8 mouse cellular contexts compared by ENCODE assay signal in the genomic region with DNA sequence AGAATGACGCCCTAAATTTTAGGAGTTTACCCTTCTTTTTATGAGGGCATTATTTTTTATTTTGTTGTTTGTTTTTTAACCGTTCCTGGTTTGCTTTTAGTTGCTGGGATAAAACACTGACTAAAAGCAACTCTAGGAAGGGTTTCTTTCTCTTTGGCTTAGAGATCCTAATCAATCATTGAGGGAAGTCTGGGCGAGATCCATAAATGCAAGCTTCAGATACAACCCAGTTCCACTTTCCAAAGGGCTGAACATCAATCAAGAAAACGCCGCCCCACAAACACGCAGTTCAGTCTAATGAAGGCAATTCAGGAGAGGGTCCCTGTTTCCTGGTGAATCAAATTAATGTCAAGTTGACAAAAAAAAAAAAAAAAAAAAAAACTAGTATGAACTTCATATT. TPM values are rescaled to one million over a fixed set of nuclear protein-coding genes. Genes with fewer than 3 reads are reported as not detected.
A peak's percentile ranks its signal among the peaks of the same experiment; 100 is the strongest.
DNase-seq lines count a peak whose midpoint lies in the region; ATAC-seq and TF ChIP-seq lines count a peak whose summit lies in the region.

No protein-coding gene starts in this region.

- H3K9ac ChIP-seq in ES-E14 (ENCODE audit: insufficient read depth, low read depth, low read length, poor library complexity, severe bottlenecking): no peak overlapping the region
- H3K9ac ChIP-seq in forebrain, embryonic 16.5 days (replicated peaks; ENCODE audit: low read depth, low read length): no peak overlapping the region
- peak overlapping the region; percentile 91; the same call in 1 of the 2 replicates for H3K9ac ChIP-seq in liver, postnatal 0 days (replicated peaks)

- ATAC-seq in forebrain, embryonic 16.5 days: no peak
- ATAC-seq in liver, postnatal 0 days: no peak
- no peak for ATAC-seq in frontal cortex, adult (ENCODE audit: low TSS enrichment)

- no peak for TF ChIP-seq EP300 in liver, postnatal 0 days (IDR thresholded peaks at IDR 0.05; ENCODE audit: low read depth)

- no peaks in the 10 kb centered on the region for H3K27me3 ChIP-seq in heart, embryonic 10.5 days (ENCODE audit: insufficient read depth, poor library complexity, severe bottlenecking)
- H3K27me3 ChIP-seq in forebrain, embryonic 16.5 days (replicated peaks; ENCODE audit: control insufficient read depth, insufficient read depth, low read length): no peaks in the 10 kb centered on the region
- no peaks in the 10 kb centered on the region for H3K27me3 ChIP-seq in liver, postnatal 0 days (ENCODE audit: insufficient read depth, low read length)
- no peaks in the 10 kb centered on the region for H3K27me3 ChIP-seq in cerebellum, adult 2 months (ENCODE audit: control insufficient read depth, insufficient read depth, low read length)

- no peak for DNase-seq in heart, embryonic 10.5 days (ENCODE audit: low spot score)
- no peak for DNase-seq in heart, adult 11 months
- no peak for DNase-seq in ES-E14 (ENCODE audit: low read depth, low spot score)
- no peak for DNase-seq in liver, postnatal 0 days
- no peak for DNase-seq in cerebellum, adult 2 months
- no peak for DNase-seq in gastrocnemius, adult 18-20 months (ENCODE audit: low spot score)

- no peak overlapping the region for H3K27ac ChIP-seq in heart, embryonic 10.5 days
- no peak overlapping the region for H3K27ac ChIP-seq in ES-E14 (ENCODE audit: insufficient read depth, low read depth, low read length, poor library complexity, severe bottlenecking)
- no peak overlapping the region for H3K27ac ChIP-seq in forebrain, embryonic 16.5 days (ENCODE audit: low read length)
- H3K27ac ChIP-seq in liver, postnatal 0 days (ENCODE audit: low read depth): no peak overlapping the region
- no peak overlapping the region for H3K27ac ChIP-seq in cerebellum, adult 2 months (ENCODE audit: insufficient read depth, low read length)

- peak overlapping the region; percentile 72 for H3K4me3 ChIP-seq in heart, embryonic 10.5 days
- peak overlapping the region in 1 of 2 experiments; percentile 79; a peak in 2 of 4 replicates for H3K4me3 ChIP-seq in ES-E14 (ENCODE audit: insufficient read depth in 1 of 2, low read depth in 1 of 2, low read length in 2 of 2, poor library complexity in 1 of 2, severe bottlenecking in 1 of 2)
- no peak overlapping the region for H3K4me3 ChIP-seq in forebrain, embryonic 16.5 days (replicated peaks; ENCODE audit: low read length)
- H3K4me3 ChIP-seq in liver, postnatal 0 days (ENCODE audit: low read depth, low read length): peak overlapping the region; percentile 88
- H3K4me3 ChIP-seq in cerebellum, adult 2 months (replicated peaks; ENCODE audit: insufficient read depth, low read depth, low read length): no peak overlapping the region

- H3K36me3 ChIP-seq in heart, embryonic 10.5 days: peaks cover 25% of the 10 kb centered on the region
- H3K36me3 ChIP-seq in ES-E14 (ENCODE audit: control insufficient read depth, insufficient read depth, low read length, poor library complexity, severe bottlenecking): peaks cover 4% of the 10 kb centered on the region
- peaks cover 6% of the 10 kb centered on the region; the same call in 1 of the 2 replicates for H3K36me3 ChIP-seq in forebrain, embryonic 16.5 days (ENCODE audit: control insufficient read depth, insufficient read depth)
- H3K36me3 ChIP-seq in liver, postnatal 0 days (replicated peaks; ENCODE audit: insufficient read depth, low read length): peaks cover 24% of the 10 kb centered on the region

- no peak for TF ChIP-seq CTCF in liver, postnatal 0 days (IDR thresholded peaks at IDR 0.05; ENCODE audit: low read depth)
- TF ChIP-seq CTCF in cerebellum, adult 2 months (IDR thresholded peaks at IDR 0.05; ENCODE audit: borderline replicate concordance, insufficient read depth, low read depth, low read length): no peak

- in situ Hi-C loops in ES-E14 (cut with MboI; ENCODE audit: low sequenced_read_pairs in 2 of 2, unreplicated experiment in 2 of 2): no loop called here

- WGBS in heart, embryonic 10.5 days: 44% methylated on average over 6 of the region's 6 CpGs
- 22% methylated on average over 6 of the region's 6 CpGs for WGBS in forebrain, embryonic 16.5 days
- whole genome bisulfite sequencing in liver, postnatal 0 days (ENCODE audit: insufficient replicate concordance): 25% methylated on average over 6 of the region's 6 CpGs
- WGBS in cerebellum, adult 2 months: 21% methylated on average over 6 of the region's 6 CpGs

- H3K9me3 ChIP-seq in heart, embryonic 10.5 days: no peaks in the 10 kb centered on the region
- H3K9me3 ChIP-seq in ES-E14 (ENCODE audit: control insufficient read depth, insufficient read depth, low read depth, low read length): no peaks in the 10 kb centered on the region
- no peaks in the 10 kb centered on the region for H3K9me3 ChIP-seq in forebrain, embryonic 16.5 days (ENCODE audit: control insufficient read depth, low read length)
- H3K9me3 ChIP-seq in liver, postnatal 0 days (ENCODE audit: low read length): no peaks in the 10 kb centered on the region

- no peak for TF ChIP-seq POLR2A in cerebellum, adult 2 months (IDR thresholded peaks at IDR 0.05; ENCODE audit: borderline replicate concordance, insufficient read depth, low read length)

- peak overlapping the region; percentile 82 for H3K4me2 ChIP-seq in forebrain, embryonic 16.5 days (ENCODE audit: low read length)
- H3K4me2 ChIP-seq in liver, postnatal 0 days (ENCODE audit: low read depth, low read length): peak overlapping the region; percentile 91

- H3K4me1 ChIP-seq in heart, embryonic 10.5 days: no peaks in the 10 kb centered on the region
- no peaks in the 10 kb centered on the region for H3K4me1 ChIP-seq in ES-E14 (ENCODE audit: control insufficient read depth in 2 of 2, insufficient read depth in 2 of 2, low read length in 2 of 2, poor library complexity in 1 of 2)
- H3K4me1 ChIP-seq in forebrain, embryonic 16.5 days (replicated peaks; ENCODE audit: control insufficient read depth, insufficient read depth, low read length): peaks cover 7% of the 10 kb centered on the region
- peaks cover 6% of the 10 kb centered on the region; the same call in 1 of the 2 replicates for H3K4me1 ChIP-seq in liver, postnatal 0 days (ENCODE audit: insufficient read depth)
- no peaks in the 10 kb centered on the region for H3K4me1 ChIP-seq in cerebellum, adult 2 months (ENCODE audit: control insufficient read depth, insufficient read depth, low read length)

TF ChIP-seq in ES-E14, 5 proteins besides CTCF, POLR2A, EP300 and RAD21:
- TF ChIP-seq MAFK (IDR thresholded peaks at IDR 0.05; ENCODE audit: insufficient read depth, low read depth, low read length) (no peak), HCFC1 (IDR thresholded peaks at IDR 0.05; ENCODE audit: borderline replicate concordance, insufficient read depth, low read length) (no peak), ZNF384 (IDR thresholded peaks at IDR 0.05; ENCODE audit: low read depth, low read length) (0 out of 2 replicates have a peak, but pooled peaks have one; percentile 23), ZC3H11A (IDR thresholded peaks at IDR 0.05; ENCODE audit: borderline replicate concordance, low read depth, low read length) (no peak)

RNA-seq across cellular contexts. Expression of gene Coq3, which starts 0.7 kb away (rescaled TPM):
- polyA plus RNA-seq in heart, embryonic 10.5 days (2016; fragmentation: Nextera tagmentation; extraction: Ambion mirVana): 17.8 and 18.2 TPM in 2 replicates
- 6.3 and 9.1 TPM in 2 replicates for total RNA-seq in ES-E14 (2012; rRNA removed)
- 16.1 and 18.3 TPM in 2 replicates for polyA plus RNA-seq in forebrain, embryonic 16.5 days (2015; fragmentation: Nextera tagmentation; extraction: Ambion mirVana)
- polyA plus RNA-seq in liver, postnatal 0 days (2015; fragmentation: Nextera tagmentation; extraction: Ambion mirVana): 8.2 and 9.0 TPM in 2 replicates
- polyA plus RNA-seq in cerebellum, adult 2 months (2012; rRNA removed): 13.5 and 13.9 TPM in 2 replicates
- 10 to 100 TPM; 15.1 to 16.2 TPM for total RNA-seq in gastrocnemius, adult 18-20 months (2021)

RNA-seq across cellular contexts. Expression of gene Pnisr, which starts 31.4 kb away (rescaled TPM):
- 88.8 and 103 TPM in 2 replicates for polyA plus RNA-seq in heart, embryonic 10.5 days (2016; fragmentation: Nextera tagmentation; extraction: Ambion mirVana)
- total RNA-seq in ES-E14 (2012; rRNA removed): 76.7 and 107 TPM in 2 replicates
- polyA plus RNA-seq in forebrain, embryonic 16.5 days (2015; fragmentation: Nextera tagmentation; extraction: Ambion mirVana): 197 and 206 TPM in 2 replicates
- 22.0 and 27.9 TPM in 2 replicates for polyA plus RNA-seq in liver, postnatal 0 days (2015; fragmentation: Nextera tagmentation; extraction: Ambion mirVana)
- polyA plus RNA-seq in cerebellum, adult 2 months (2012; rRNA removed): 240 and 262 TPM in 2 replicates
- total RNA-seq in gastrocnemius, adult 18-20 months (2021): 10 to 100 TPM; 31.8 to 32.6 TPM

RNA-seq across cellular contexts. Expression of gene Faxc, which starts 52.4 kb away (rescaled TPM):
- 3.9 and 4.4 TPM in 2 replicates for polyA plus RNA-seq in heart, embryonic 10.5 days (2016; fragmentation: Nextera tagmentation; extraction: Ambion mirVana)
- total RNA-seq in ES-E14 (2012; rRNA removed): 1.5 and 2.0 TPM in 2 replicates
- 17.4 and 18.3 TPM in 2 replicates for polyA plus RNA-seq in forebrain, embryonic 16.5 days (2015; fragmentation: Nextera tagmentation; extraction: Ambion mirVana)
- polyA plus RNA-seq in liver, postnatal 0 days (2015; fragmentation: Nextera tagmentation; extraction: Ambion mirVana): 0.04 TPM in 1 of 2 replicates, not detected in the other
- 20.0 and 20.5 TPM in 2 replicates for polyA plus RNA-seq in cerebellum, adult 2 months (2012; rRNA removed)
- total RNA-seq in gastrocnemius, adult 18-20 months (2021): under 1 TPM; 0.46 to 0.55 TPM

Comparison
In these comparisons a context has a peak if more than half of its experiments do, and no peak if none do; other contexts are left out.
1. H3K4me3 ChIP-seq: peak in heart, embryonic 10.5 days (single experiment) and liver, postnatal 0 days (single experiment); none in forebrain, embryonic 16.5 days (single experiment) and cerebellum, adult 2 months (single experiment).